Mouse (Mus musculus): ENCODE measurements at regions not wholly inside any gene's neighbourhood (a gene's known extent, or its start where the extent isn't known, plus 50 kb on each side); places are given as distances from the start of the nearest gene placed in this dataset.

GRCm38 (mm10) chr4:81085188-81085587 is 174.7 kb downstream of the Lurap1l start:
- Histone ChIP-seq H3K9ac (replicated peaks) (no peak overlapping the region), H3K27ac (peak overlapping the region; percentile 35; the same call in 1 of the 2 replicates), H3K4me2 (no peak overlapping the region), H3K9me3 (no peaks in the 10 kb centered on the region), H3K27me3 (no peaks in the 10 kb centered on the region), H3K36me3 (no peaks in the 10 kb centered on the region), H3K4me1 (replicated peaks) (peaks cover 11% of the 10 kb centered on the region; the same call in 1 of the 2 replicates), H3K4me3 (replicated peaks) (no peak overlapping the region)
- WGBS: 19% methylated on average over 4 of the region's 4 CpGs
- no peak for ATAC-seq (ENCODE audit: insufficient number of reproducible peaks, insufficient read depth, low FRiP score, low TSS enrichment, low read depth)

- Histone ChIP-seq H3K27ac (no peak overlapping the region), H3K4me1 (replicated peaks) (no peaks in the 10 kb centered on the region), H3K4me3 (replicated peaks) (no peak overlapping the region), H3K9ac (replicated peaks) (no peak overlapping the region), H3K36me3 (no peaks in the 10 kb centered on the region), H3K4me2 (no peak overlapping the region), H3K27me3 (no peaks in the 10 kb centered on the region), H3K9me3 (no peaks in the 10 kb centered on the region)
- ATAC-seq (ENCODE audit: insufficient number of reproducible peaks, insufficient read depth, low FRiP score, low TSS enrichment, low read depth): no peak
Measured at GRCm38 (mm10) chr4:81096581-81096980, 186.1 kb downstream of the Lurap1l start.

DNA sequence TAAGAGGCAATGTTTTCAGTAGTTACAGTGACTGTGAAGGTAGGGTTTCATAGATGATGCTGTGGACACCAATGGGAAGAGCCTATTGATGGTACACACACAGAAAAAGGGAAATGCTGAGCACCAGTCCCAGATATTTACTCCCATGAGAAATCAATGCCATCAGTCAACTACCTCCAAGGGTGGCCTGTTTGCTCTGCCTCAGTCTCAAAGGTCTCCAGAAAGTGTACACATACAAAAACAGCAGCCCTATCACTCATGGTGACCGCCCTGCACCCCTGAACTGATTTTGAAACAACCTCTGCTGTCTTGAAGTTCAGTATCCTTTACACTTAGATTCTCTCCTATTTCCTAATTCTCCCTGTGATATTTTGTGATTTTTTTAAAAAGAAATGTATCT is 187.2 kb downstream of the Lurap1l start:
- no peak overlapping the region for H3K4me3 ChIP-seq (replicated peaks)
- no peaks in the 10 kb centered on the region for H3K27me3 ChIP-seq
- ATAC-seq (ENCODE audit: insufficient number of reproducible peaks, insufficient read depth, low FRiP score, low TSS enrichment, low read depth): no peak
- H3K9me3 ChIP-seq: no peaks in the 10 kb centered on the region
- H3K9ac ChIP-seq (replicated peaks): no peak overlapping the region
- no peaks in the 10 kb centered on the region for H3K4me1 ChIP-seq (replicated peaks)
- 90% methylated on average over 1 of the region's 1 CpGs for WGBS
- H3K27ac ChIP-seq: no peak overlapping the region
- H3K36me3 ChIP-seq: no peaks in the 10 kb centered on the region
- H3K4me2 ChIP-seq: no peak overlapping the region

DNA sequence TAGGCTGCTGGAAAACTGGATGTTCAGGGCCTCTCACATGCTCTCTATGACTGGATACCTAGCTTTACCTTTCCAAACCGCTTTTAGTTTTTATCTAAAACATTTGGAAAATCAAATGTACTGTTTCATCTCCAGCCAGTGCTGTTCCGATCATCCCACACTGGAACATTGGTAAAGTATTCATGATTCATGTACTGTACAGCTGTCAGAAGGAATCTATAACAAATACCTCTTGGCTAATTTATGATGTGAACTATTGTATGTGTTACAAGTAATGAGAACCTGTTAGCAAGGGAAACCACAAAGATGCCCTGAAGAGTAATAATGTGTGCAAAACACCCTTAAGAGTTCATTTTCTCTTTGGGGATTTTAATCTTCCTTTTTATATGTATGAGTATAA is 190.6 kb downstream of the Lurap1l start:
- Histone ChIP-seq H3K4me1 (replicated peaks) (no peaks in the 10 kb centered on the region), H3K36me3 (no peaks in the 10 kb centered on the region), H3K4me2 (no peak overlapping the region), H3K27me3 (no peaks in the 10 kb centered on the region), H3K9me3 (no peaks in the 10 kb centered on the region), H3K9ac (replicated peaks) (no peak overlapping the region), H3K4me3 (replicated peaks) (no peak overlapping the region), H3K27ac (no peak overlapping the region)
- 70% methylated on average over 2 of the region's 2 CpGs for WGBS
- no peak for ATAC-seq (ENCODE audit: insufficient number of reproducible peaks, insufficient read depth, low FRiP score, low TSS enrichment, low read depth)

DNA sequence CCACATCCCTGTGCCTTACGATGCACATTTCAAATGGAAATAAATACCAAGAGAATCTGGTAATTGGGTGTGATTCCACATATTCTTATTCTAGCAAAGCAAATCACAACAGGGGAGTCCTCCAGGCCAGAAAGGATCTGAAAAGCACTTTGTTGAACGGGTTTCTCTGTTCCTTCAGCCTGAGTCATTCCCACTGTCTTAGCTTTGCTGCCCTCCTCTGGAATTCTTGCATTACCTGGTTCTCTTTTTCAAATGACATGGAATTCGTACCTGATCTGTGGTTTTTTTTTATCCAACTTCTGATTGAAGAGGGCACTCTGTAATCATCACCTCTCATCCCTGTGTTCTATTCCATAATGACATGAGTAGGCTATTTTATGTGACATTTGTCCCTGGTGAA is 200.9 kb downstream of the Lurap1l start:
- Histone ChIP-seq H3K4me1 (replicated peaks) (no peaks in the 10 kb centered on the region), H3K4me3 (replicated peaks) (no peak overlapping the region), H3K27me3 (no peaks in the 10 kb centered on the region), H3K9me3 (no peaks in the 10 kb centered on the region), H3K4me2 (no peak overlapping the region), H3K27ac (no peak overlapping the region), H3K36me3 (no peaks in the 10 kb centered on the region), H3K9ac (replicated peaks) (no peak overlapping the region)
- no peak for ATAC-seq (ENCODE audit: insufficient number of reproducible peaks, insufficient read depth, low FRiP score, low TSS enrichment, low read depth)
- WGBS: 58% methylated on average over 3 of the region's 3 CpGs

DNA sequence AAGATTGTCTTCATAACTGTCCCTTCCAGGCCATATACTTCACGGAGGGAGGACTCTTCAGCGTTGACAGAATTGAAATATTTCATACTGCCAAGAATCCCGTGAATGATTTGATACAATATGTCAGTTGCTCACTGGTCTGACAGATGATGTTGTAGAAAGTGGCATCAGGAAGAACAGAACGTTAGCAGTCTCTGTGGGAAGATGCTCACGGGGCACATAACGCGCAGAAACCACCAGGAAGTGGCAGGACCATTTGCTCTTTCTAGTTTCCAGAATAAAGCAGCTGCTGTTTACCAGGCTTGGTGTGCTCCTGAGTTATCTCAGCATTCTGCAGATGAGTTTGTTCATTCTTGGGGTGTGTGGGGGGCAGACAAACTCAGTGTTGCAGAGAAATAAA is 206.0 kb downstream of the Lurap1l start:
- Histone ChIP-seq H3K27ac (no peak overlapping the region), H3K9me3 (no peaks in the 10 kb centered on the region), H3K4me3 (replicated peaks) (no peak overlapping the region), H3K36me3 (no peaks in the 10 kb centered on the region), H3K4me2 (no peak overlapping the region), H3K9ac (replicated peaks) (no peak overlapping the region), H3K4me1 (replicated peaks) (no peaks in the 10 kb centered on the region), H3K27me3 (no peaks in the 10 kb centered on the region)
- ATAC-seq (ENCODE audit: insufficient number of reproducible peaks, insufficient read depth, low FRiP score, low TSS enrichment, low read depth): no peak
- 86% methylated on average over 7 of the region's 7 CpGs for WGBS

DNA sequence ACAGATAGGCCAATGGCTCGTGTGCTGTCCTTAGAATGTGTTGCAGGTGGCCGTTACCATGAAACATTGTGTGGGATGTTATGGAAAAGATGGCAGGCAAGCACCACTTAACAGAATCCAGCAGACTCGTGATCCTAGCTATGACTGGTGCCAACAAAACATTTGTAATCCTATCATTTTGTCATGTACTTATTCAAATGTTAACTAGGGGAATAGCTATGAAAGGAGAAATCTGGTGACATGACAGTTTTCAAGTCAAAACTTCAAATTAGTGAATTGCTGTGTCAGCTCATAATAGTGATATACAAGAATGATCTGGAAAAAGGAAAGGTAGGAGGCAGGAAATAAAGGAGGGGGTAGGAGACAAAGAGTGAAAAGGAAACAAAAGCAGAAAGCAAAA is 213.7 kb downstream of the Lurap1l start:
- Histone ChIP-seq H3K36me3 (no peaks in the 10 kb centered on the region), H3K4me3 (replicated peaks) (no peak overlapping the region), H3K4me2 (no peak overlapping the region), H3K27ac (no peak overlapping the region), H3K27me3 (no peaks in the 10 kb centered on the region), H3K9me3 (no peaks in the 10 kb centered on the region), H3K9ac (replicated peaks) (no peak overlapping the region), H3K4me1 (replicated peaks) (no peaks in the 10 kb centered on the region)
- no peak for ATAC-seq (ENCODE audit: insufficient number of reproducible peaks, insufficient read depth, low FRiP score, low TSS enrichment, low read depth)
- 74% methylated on average over 3 of the region's 3 CpGs for WGBS

- Histone ChIP-seq H3K27me3 (no peaks in the 10 kb centered on the region), H3K9ac (replicated peaks) (no peak overlapping the region), H3K4me1 (replicated peaks) (no peaks in the 10 kb centered on the region; the same call in 1 of the 2 replicates), H3K36me3 (no peaks in the 10 kb centered on the region), H3K4me3 (replicated peaks) (no peak overlapping the region), H3K27ac (no peak overlapping the region), H3K9me3 (no peaks in the 10 kb centered on the region), H3K4me2 (no peak overlapping the region)
- 51% methylated on average over 2 of the region's 2 CpGs for WGBS
- no peak for ATAC-seq (ENCODE audit: insufficient number of reproducible peaks, insufficient read depth, low FRiP score, low TSS enrichment, low read depth)
Measured at GRCm38 (mm10) chr4:81129874-81130273, 219.4 kb downstream of the Lurap1l start.

DNA sequence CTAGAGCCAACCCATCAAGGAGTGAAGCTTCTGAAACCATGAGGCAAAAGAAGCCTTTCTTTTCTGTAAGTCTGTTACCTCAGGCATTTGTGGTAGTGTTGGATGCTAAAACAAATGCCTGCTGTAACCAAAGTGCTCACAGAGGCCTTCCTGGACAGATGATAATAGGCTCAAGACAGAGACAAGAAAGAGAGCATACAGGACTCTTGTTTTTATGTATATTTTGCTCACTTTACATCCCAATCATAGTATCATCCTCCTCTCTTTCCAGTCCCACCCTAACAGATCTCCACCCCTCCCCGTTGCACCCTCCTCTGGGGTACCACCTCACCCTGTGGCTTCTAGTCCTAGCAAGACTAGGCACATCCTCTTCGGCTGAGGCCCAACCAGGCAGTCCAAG is 262.7 kb downstream of the Lurap1l start:
- Histone ChIP-seq H3K36me3 (no peaks in the 10 kb centered on the region), H3K4me1 (replicated peaks) (no peaks in the 10 kb centered on the region), H3K9me3 (no peaks in the 10 kb centered on the region), H3K4me2 (no peak overlapping the region), H3K27me3 (no peaks in the 10 kb centered on the region; the same call in 1 of the 2 replicates), H3K9ac (replicated peaks) (no peak overlapping the region), H3K27ac (no peak overlapping the region), H3K4me3 (replicated peaks) (no peak overlapping the region)
- WGBS: 77% methylated on average over 2 of the region's 2 CpGs
- no peak for ATAC-seq (ENCODE audit: insufficient number of reproducible peaks, insufficient read depth, low FRiP score, low TSS enrichment, low read depth)

DNA sequence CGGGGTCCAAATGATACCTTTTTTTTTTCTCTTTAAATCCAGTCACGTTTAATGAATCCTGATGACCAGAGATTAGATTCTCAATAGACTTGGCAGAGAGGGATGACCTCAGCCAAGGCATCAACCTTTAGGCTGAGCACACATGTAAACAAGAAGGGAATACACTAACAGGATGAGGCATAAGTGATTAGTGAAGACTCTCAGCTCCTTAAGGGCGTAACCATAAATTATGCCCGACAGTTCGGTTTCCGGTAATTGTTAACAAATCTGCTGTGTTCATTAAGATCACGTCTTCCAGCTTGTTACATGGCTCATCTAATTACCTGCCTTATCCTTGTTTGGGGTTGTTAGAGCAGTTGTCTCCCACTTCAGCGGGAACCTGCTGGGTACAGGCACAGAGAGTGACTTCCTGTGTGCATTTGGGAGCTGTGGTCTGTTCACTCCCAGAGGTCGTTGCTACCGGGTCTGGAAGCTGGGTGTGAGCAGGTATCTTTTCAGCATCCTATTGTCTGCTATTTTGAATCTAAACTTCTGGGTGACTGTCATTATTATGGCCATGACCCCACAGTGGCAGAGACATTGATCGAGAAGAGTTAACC is 265.1 kb downstream of the Mpdz start:
- 48% methylated on average over 11 of the region's 11 CpGs for WGBS
- 0 out of 2 replicates have a peak, but pooled peaks cover 3% of the 10 kb centered on the region for H3K4me1 ChIP-seq (replicated peaks)
- no peak overlapping the region for H3K27ac ChIP-seq
- no peak overlapping the region for H3K4me3 ChIP-seq (replicated peaks)
- ATAC-seq (ENCODE audit: insufficient number of reproducible peaks, insufficient read depth, low FRiP score, low TSS enrichment, low read depth): no peak
- H3K4me2 ChIP-seq: no peak overlapping the region
- H3K9me3 ChIP-seq: no peaks in the 10 kb centered on the region
- H3K36me3 ChIP-seq: no peaks in the 10 kb centered on the region
- H3K9ac ChIP-seq (replicated peaks): no peak overlapping the region
- H3K27me3 ChIP-seq: no peaks in the 10 kb centered on the region; the same call in 1 of the 2 replicates

- Histone ChIP-seq H3K4me2 (no peak overlapping the region), H3K9me3 (no peaks in the 10 kb centered on the region), H3K27ac (no peak overlapping the region), H3K36me3 (no peaks in the 10 kb centered on the region), H3K4me3 (replicated peaks) (no peak overlapping the region), H3K27me3 (no peaks in the 10 kb centered on the region; the same call in 1 of the 2 replicates), H3K4me1 (replicated peaks) (0 out of 2 replicates have a peak, but pooled peaks cover 3% of the 10 kb centered on the region), H3K9ac (replicated peaks) (no peak overlapping the region)
- ATAC-seq (ENCODE audit: insufficient number of reproducible peaks, insufficient read depth, low FRiP score, low TSS enrichment, low read depth): peak; percentile 6; the same call in 1 of the 2 replicates
- WGBS: 78% methylated on average over 14 of the region's 14 CpGs
Measured at GRCm38 (mm10) chr4:81178047-81178781, 264.4 kb downstream of the Mpdz start.

- Histone ChIP-seq H3K27ac (no peak overlapping the region), H3K9ac (replicated peaks) (no peak overlapping the region), H3K4me1 (replicated peaks) (0 out of 2 replicates have a peak, but pooled peaks cover 3% of the 10 kb centered on the region), H3K4me3 (replicated peaks) (no peak overlapping the region), H3K36me3 (no peaks in the 10 kb centered on the region), H3K27me3 (no peaks in the 10 kb centered on the region; the same call in 1 of the 2 replicates), H3K4me2 (no peak overlapping the region; the same call in 1 of the 2 replicates), H3K9me3 (no peaks in the 10 kb centered on the region)
- peak; percentile 88 for ATAC-seq (ENCODE audit: insufficient number of reproducible peaks, insufficient read depth, low FRiP score, low TSS enrichment, low read depth)
- WGBS: 0% methylated on average over 12 of the region's 12 CpGs
Measured at GRCm38 (mm10) chr4:81178782-81179135, 263.9 kb downstream of the Mpdz start.

All from limb, embryonic 12.5 days (tissue).